Mouse (Mus musculus) cerebellum, adult 2 months (tissue): ENCODE data around the gene Pepd. TPM values are rescaled to one million over a fixed set of nuclear protein-coding genes. Genes with fewer than 3 reads are reported as not detected.

ENCODE experiments used
- DNase-seq, 2 experiments: peaks; one replicate each; pipeline ENCODE4 v3.0.0; 2021
- H3K27ac ChIP-seq: fragments of 200-500 bp; 2 replicates; pipeline ENCODE4 v1.5.1; 2012; ENCODE audit warnings: low read length, control low read depth, inconsistent platforms; ENCODE audit not compliant: insufficient read depth
- H3K27me3 ChIP-seq: fragments of 200-500 bp; 2 replicates; pipeline ENCODE4 v1.6.1; 2012; ENCODE audit warnings: inconsistent platforms, mild to moderate bottlenecking, low read length, moderate library complexity; ENCODE audit not compliant: control insufficient read depth, insufficient read depth
- H3K4me1 ChIP-seq: fragments of 200-500 bp; 2 replicates; pipeline ENCODE4 v1.6.1; 2011; ENCODE audit warnings: low read length; ENCODE audit not compliant: control insufficient read depth, insufficient read depth
- H3K4me3 ChIP-seq: fragments of 200-500 bp; replicated peaks from 2 replicates; pipeline ENCODE3; 2011; ENCODE audit warnings: mild to moderate bottlenecking, low read depth, low read length, control low read depth; ENCODE audit not compliant: insufficient read depth
- CTCF ChIP-seq: fragments of 200-500 bp; IDR thresholded peaks from 2 replicates; pipeline ENCODE4 v1.5.1; 2011; ENCODE audit warnings: low read depth, mild to moderate bottlenecking, control low read depth, low read length, moderate library complexity, borderline replicate concordance; ENCODE audit not compliant: insufficient read depth
- POLR2A ChIP-seq: fragments of 200-500 bp; IDR thresholded peaks from 2 replicates; pipeline ENCODE4 v1.6.1; 2011; ENCODE audit warnings: low read length, control low read depth, borderline replicate concordance; ENCODE audit not compliant: insufficient read depth
- WGBS: fragments of 180-500 bp; shearing (Covaris S2); methylation state at CpG from one replicate; pipeline ENCODE4 v1.1.7; 2018; 5-methylcytosine and 5-hydroxymethylcytosine counted together
- polyA plus RNA-seq: library from polyadenylated mRNA; depleted of rRNA; stranded (reverse); fragments of >200 nt; gene quantifications from 2 replicates; pipeline ENCODE4 v1.2.3, GENCODE M21; 2012

Pepd gene
- polyA plus RNA-seq, 1 experiment, result 55.1 TPM

DNA sequence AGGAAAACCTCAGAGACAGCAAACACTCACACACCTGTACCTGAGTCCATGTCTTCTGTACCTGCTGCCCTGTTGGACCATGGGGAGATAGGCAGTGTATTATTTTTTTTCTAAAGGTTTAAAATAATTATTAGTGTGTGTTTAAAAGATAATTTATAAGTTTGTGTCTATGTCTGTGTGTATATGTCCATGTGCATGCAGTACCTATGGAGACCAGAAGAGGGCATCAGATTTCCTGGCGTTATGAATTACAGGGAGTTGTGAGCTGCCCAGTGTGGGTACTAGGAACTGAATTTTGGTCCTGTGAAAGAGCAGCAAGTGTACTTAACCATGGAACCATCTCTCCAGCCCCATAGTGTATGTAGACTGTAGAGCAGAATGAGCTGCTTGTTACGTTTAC lies 24.2 kb downstream of the Pepd start:
- no peaks in the 10 kb centered on the region for H3K27me3 ChIP-seq
- H3K4me3 ChIP-seq, result no peak overlapping the region
- 90% methylated on average over 2 of the region's 2 CpGs for WGBS
- no peaks in the 10 kb centered on the region for H3K4me1 ChIP-seq
- no peak overlapping the region for H3K27ac ChIP-seq
- DNase-seq, result no peak
- no peak for TF ChIP-seq POLR2A

DNA sequence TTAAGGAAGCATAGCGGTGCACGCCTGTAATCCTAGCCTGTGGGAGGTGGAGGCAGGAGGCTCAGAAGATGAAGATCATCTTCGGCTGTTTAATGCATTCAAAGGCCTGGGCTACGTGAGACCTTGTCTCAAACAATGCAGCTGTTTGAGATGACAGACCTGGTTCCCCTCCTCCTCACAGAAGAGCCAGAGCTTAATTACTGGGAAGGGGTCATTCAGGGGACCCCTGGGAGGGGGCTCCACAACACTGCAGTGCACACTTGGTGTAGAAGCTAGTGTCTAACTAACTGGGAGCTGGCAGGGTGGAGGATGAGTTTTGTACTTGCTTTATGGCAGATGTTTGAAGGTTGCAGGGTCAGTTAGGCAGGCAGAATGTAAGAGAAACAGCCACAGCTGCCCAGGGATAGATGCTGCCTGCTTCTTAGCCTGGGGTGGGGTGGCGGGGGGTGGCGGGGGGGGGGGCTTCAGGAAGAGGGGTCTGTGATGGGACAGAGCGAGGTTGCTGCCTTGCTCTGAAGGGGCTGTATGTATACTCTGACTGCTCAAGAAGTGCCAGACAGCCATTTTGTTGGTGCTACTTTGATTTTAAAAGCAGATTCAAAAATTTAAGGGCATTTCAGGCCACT lies 26.6 kb downstream of the Pepd start:
- no peak overlapping the region for H3K27ac ChIP-seq
- WGBS, result 68% methylated on average over 7 of the region's 7 CpGs
- H3K4me1 ChIP-seq, result no peaks in the 10 kb centered on the region
- H3K27me3 ChIP-seq, result no peaks in the 10 kb centered on the region
- DNase-seq, result no peak
- TF ChIP-seq POLR2A, result no peak
- no peak for TF ChIP-seq CTCF
- H3K4me3 ChIP-seq, result no peak overlapping the region

- DNase-seq, result peak; percentile 17 to 49
- H3K4me1 ChIP-seq, result no peaks in the 10 kb centered on the region
- H3K27me3 ChIP-seq, result no peaks in the 10 kb centered on the region
- WGBS, result 13% methylated on average over 14 of the region's 14 CpGs
- TF ChIP-seq POLR2A (no peak), CTCF (no peak)
- no peak overlapping the region for H3K4me3 ChIP-seq
- peak overlapping the region; percentile 11; the same call in 1 of the 2 replicates for H3K27ac ChIP-seq
Observed at GRCm38 (mm10) chr7:34939262-34939951, 27.2 kb downstream of the Pepd start.

GRCm38 (mm10) chr7:34939952-34940312 lies 27.8 kb downstream of the Pepd start:
- H3K27ac ChIP-seq, result peak overlapping the region; percentile 11; the same call in 1 of the 2 replicates
- 59% methylated on average over 7 of the region's 7 CpGs for WGBS
- no peaks in the 10 kb centered on the region for H3K4me1 ChIP-seq
- H3K4me3 ChIP-seq, result no peak overlapping the region
- DNase-seq, result no peak
- H3K27me3 ChIP-seq, result no peaks in the 10 kb centered on the region
- TF ChIP-seq CTCF, result no peak

GRCm38 (mm10) chr7:34943581-34944123 lies 31.5 kb downstream of the Pepd start:
- Histone ChIP-seq H3K27ac (no peak overlapping the region), H3K27me3 (no peaks in the 10 kb centered on the region), H3K4me3 (no peak overlapping the region), H3K4me1 (no peaks in the 10 kb centered on the region)
- no peak for DNase-seq
- 71% methylated on average over 4 of the region's 4 CpGs for WGBS
- TF ChIP-seq CTCF (no peak), POLR2A (no peak)

- Histone ChIP-seq H3K4me1 (no peaks in the 10 kb centered on the region), H3K4me3 (no peak overlapping the region), H3K27me3 (no peaks in the 10 kb centered on the region), H3K27ac (no peak overlapping the region)
- TF ChIP-seq POLR2A (no peak), CTCF (no peak)
- no peak for DNase-seq
- WGBS, result 63% methylated on average over 7 of the region's 7 CpGs
Observed at GRCm38 (mm10) chr7:34946269-34946925, 34.2 kb downstream of the Pepd start.

GRCm38 (mm10) chr7:34954548-34954947 lies 42.4 kb downstream of the Pepd start:
- TF ChIP-seq POLR2A (no peak), CTCF (no peak)
- Histone ChIP-seq H3K4me1 (no peaks in the 10 kb centered on the region), H3K27me3 (no peaks in the 10 kb centered on the region), H3K4me3 (no peak overlapping the region), H3K27ac (no peak overlapping the region)
- no peak for DNase-seq
- WGBS, result 87% methylated on average over 9 of the region's 9 CpGs

DNA sequence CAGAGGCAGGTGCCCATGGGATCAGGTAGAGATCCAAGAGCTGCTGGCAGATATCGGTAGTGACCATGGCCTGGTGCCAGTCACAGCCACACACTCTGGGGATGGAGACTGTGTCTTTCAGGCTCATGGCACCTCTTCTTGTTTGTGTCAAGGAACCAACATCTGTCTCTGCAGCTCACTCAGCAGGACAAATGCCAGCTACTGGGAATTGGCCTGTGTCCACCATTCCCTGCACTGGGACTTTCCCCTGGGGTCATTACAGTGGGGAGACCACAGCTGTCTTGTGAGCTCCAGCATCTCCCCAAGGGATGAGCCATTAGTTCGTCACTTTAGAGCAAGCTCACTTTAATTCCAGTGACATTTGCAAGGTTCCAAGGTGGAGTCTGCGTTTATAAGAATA lies 43.1 kb downstream of the Pepd start:
- Histone ChIP-seq H3K4me1 (no peaks in the 10 kb centered on the region), H3K27me3 (no peaks in the 10 kb centered on the region), H3K27ac (no peak overlapping the region), H3K4me3 (no peak overlapping the region)
- no peak for TF ChIP-seq CTCF
- TF ChIP-seq POLR2A, result no peak
- no peak for DNase-seq
- WGBS, result 44% methylated on average over 3 of the region's 3 CpGs
